ENCODE assay signal across 26 mouse cellular contexts in genomic region chr16:94680924-94681323, GRCm38 (mm10).
DNase-seq lines count a peak whose midpoint lies in the region; ATAC-seq lines count a peak whose summit lies in the region.
"Had no signal": no experiment of that assay in that cellular context is flagged by ENCODE, and none has a peak within 500 bp of the region (broad histone marks: within the 10 kb centered on the region; RNA-seq: fewer than 3 reads in every experiment).

No protein-coding gene starts in this region.

- H3K36me3 ChIP-seq in kidney, embryonic 16.5 days (ENCODE audit: insufficient read depth, low read length), result peaks cover 31% of the 10 kb centered on the region
- H3K36me3 ChIP-seq in limb, embryonic 10.5 days, result peaks cover 74% of the 10 kb centered on the region

- no peak for DNase-seq in kidney, adult 11 months
- peak; percentile 57 for DNase-seq in R1 (ENCODE audit: low read depth, low spot score)
- DNase-seq in ZHBTc4 (ENCODE audit: low read depth, low spot score), result peak; percentile 32
- DNase-seq in limb, embryonic 10.5 days (ENCODE audit: low spot score), result peak; percentile 26
- DNase-seq in cerebellum, postnatal 4 days (ENCODE audit: low spot score in 2 of 2), result no peak
- no peak for DNase-seq in right cerebral cortex, adult 18-20 months
- DNase-seq: adrenal gland, postnatal 10 days; cerebellum, adult 2 months; cerebellum, postnatal 25 days; embryo, embryonic 11 days; gastrocnemius, postnatal 10 days; layer of hippocampus, adult 9-11 months; left cerebral cortex, postnatal 4 days; retina, postnatal 1 day; thymus, postnatal 36 days had no signal

- H3K4me2 ChIP-seq in kidney, embryonic 16.5 days (replicated peaks; ENCODE audit: low read depth, low read length), result no peak overlapping the region
- H3K4me2 ChIP-seq: embryonic facial prominence, embryonic 15.5 days; neural tube, embryonic 13.5 days had no signal

- H3K27me3 ChIP-seq in kidney, embryonic 16.5 days (ENCODE audit: insufficient read depth, low read length), result no peaks in the 10 kb centered on the region
- H3K27me3 ChIP-seq in limb, embryonic 10.5 days (ENCODE audit: low read depth, poor library complexity, severe bottlenecking), result no peaks in the 10 kb centered on the region
- H3K27me3 ChIP-seq: embryonic facial prominence, embryonic 15.5 days; neural tube, embryonic 13.5 days had no signal

- no peak overlapping the region for H3K4me3 ChIP-seq in kidney, embryonic 16.5 days (ENCODE audit: low read length)
- no peak overlapping the region for H3K4me3 ChIP-seq in limb, embryonic 10.5 days
- H3K4me3 ChIP-seq: embryonic facial prominence, embryonic 15.5 days; heart, embryonic 10.5 days; left cerebral cortex, adult 2 months; myocyte; neural tube, embryonic 13.5 days had no signal

- ATAC-seq in kidney, embryonic 16.5 days (ENCODE audit: low FRiP score, low TSS enrichment), result no peak
- ATAC-seq: forebrain, embryonic 14.5 days; hindbrain, postnatal 0 days; midbrain, embryonic 16.5 days had no signal

- H3K27ac ChIP-seq in kidney, embryonic 16.5 days (ENCODE audit: low read length), result 0 out of 2 replicates have a peak overlapping the region, but pooled peaks have one; percentile 33
- no peak overlapping the region for H3K27ac ChIP-seq in limb, embryonic 10.5 days
- H3K27ac ChIP-seq: embryonic facial prominence, embryonic 15.5 days; heart, embryonic 10.5 days; hindbrain, postnatal 0 days; left cerebral cortex, adult 2 months; liver, embryonic 14.5 days; macrophage; neural tube, embryonic 13.5 days had no signal

- H3K4me1 ChIP-seq in kidney, embryonic 16.5 days (ENCODE audit: insufficient read depth, low read length), result peaks cover 10% of the 10 kb centered on the region
- no peaks in the 10 kb centered on the region for H3K4me1 ChIP-seq in limb, embryonic 10.5 days
- H3K4me1 ChIP-seq: embryonic facial prominence, embryonic 15.5 days had no signal

- 48% methylated on average over 4 of the region's 4 CpGs for WGBS in kidney, embryonic 16.5 days
- 75% methylated on average over 4 of the region's 4 CpGs for WGBS in limb, embryonic 10.5 days

- no peaks in the 10 kb centered on the region for H3K9me3 ChIP-seq in kidney, embryonic 16.5 days (ENCODE audit: low read length)
- H3K9me3 ChIP-seq in limb, embryonic 10.5 days (replicated peaks), result no peaks in the 10 kb centered on the region
- H3K9me3 ChIP-seq: embryonic facial prominence, embryonic 15.5 days; heart, embryonic 10.5 days; neural tube, embryonic 13.5 days had no signal

- no peak overlapping the region for H3K9ac ChIP-seq in kidney, embryonic 16.5 days (replicated peaks; ENCODE audit: low read length)
- H3K9ac ChIP-seq: embryonic facial prominence, embryonic 15.5 days; liver, embryonic 14.5 days; neural tube, embryonic 13.5 days had no signal

Comparison
In these comparisons a context has a peak if more than half of its experiments do, and no peak if none do; other contexts are left out.
1. DNase-seq: peak in R1 (single experiment), ZHBTc4 (single experiment) and limb, embryonic 10.5 days (single experiment); none in kidney, adult 11 months (single experiment), cerebellum, postnatal 4 days (0 of 2) and right cerebral cortex, adult 18-20 months (single experiment).